Mouse (Mus musculus): ENCODE data around the gene C1ql1. TPM values are rescaled to one million over a fixed set of nuclear protein-coding genes. Genes with fewer than 3 reads are reported as not detected.
A peak's percentile ranks its signal among the peaks of the same experiment; 100 is the strongest.

Gene C1ql1
- polyA plus RNA-seq, 1 experiment: 0.44 TPM

GRCm38 (mm10) chr11:102901199-102901598 is 45.3 kb downstream of the C1ql1 start:
- DNase-seq (ENCODE audit: low spot score): no peak

GRCm38 (mm10) chr11:102900763-102901162 is 45.7 kb downstream of the C1ql1 start, which contains the start of gene Gfap:
Gene Gfap, minus strand, starts transcription at chr11:102900912.
- DNase-seq (ENCODE audit: low spot score): peak; percentile 59

GRCm38 (mm10) chr11:102898408-102898807 is 48.1 kb downstream of the C1ql1 start:
- DNase-seq (ENCODE audit: low spot score): no peak

- DNase-seq (ENCODE audit: low spot score): no peak
Measured at GRCm38 (mm10) chr11:102896641-102897040, 49.8 kb downstream of the C1ql1 start.

GRCm38 (mm10) chr11:102895779-102896178 is 50.7 kb downstream of the C1ql1 start:
- no peak for DNase-seq (ENCODE audit: low spot score)

GRCm38 (mm10) chr11:102894716-102895115 is 51.8 kb downstream of the C1ql1 start:
- DNase-seq (ENCODE audit: low spot score): no peak

GRCm38 (mm10) chr11:102893015-102893651 is 53.4 kb downstream of the C1ql1 start:
- peak; percentile 60 for DNase-seq (ENCODE audit: low spot score)

- DNase-seq (ENCODE audit: low spot score): no peak
Measured at GRCm38 (mm10) chr11:102890096-102890495, 56.4 kb downstream of the C1ql1 start.

Other genes starting within 250 kb of the C1ql1 start
- gene Ccdc43, start 248.9 kb downstream of the C1ql1 start, polyA plus RNA-seq (2012; rRNA removed): 17.3 and 17.8 TPM in 2 replicates
- gene Adam11, start 185.2 kb downstream of the C1ql1 start, polyA plus RNA-seq (2012; rRNA removed): 7.5 and 8.5 TPM in 2 replicates
- gene Gjc1, start 127.0 kb downstream of the C1ql1 start, polyA plus RNA-seq (2012; rRNA removed): 31.1 and 31.3 TPM in 2 replicates
- gene Higd1b, start 110.8 kb downstream of the C1ql1 start, polyA plus RNA-seq (2012; rRNA removed): 3.2 and 4.0 TPM in 2 replicates
- 42.1 and 43.4 TPM in 2 replicates for gene Eftud2, start 65.7 kb downstream of the C1ql1 start, polyA plus RNA-seq (2012; rRNA removed)
- 0.66 and 0.77 TPM in 2 replicates for gene Ccdc103, start 65.5 kb downstream of the C1ql1 start, polyA plus RNA-seq (2012; rRNA removed)
- gene Fam187a, start 61.5 kb downstream of the C1ql1 start, polyA plus RNA-seq (2012; rRNA removed): not detected in 2 replicates
- gene Gfap, start 45.8 kb downstream of the C1ql1 start, polyA plus RNA-seq (2012; rRNA removed): 0.53 and 0.56 TPM in 2 replicates
- 0.56 and 0.71 TPM in 2 replicates for gene Kif18b, start 21.6 kb downstream of the C1ql1 start, polyA plus RNA-seq (2012; rRNA removed)
- 53.5 and 57.6 TPM in 2 replicates for gene Nmt1, start 81.5 kb upstream of the C1ql1 start, polyA plus RNA-seq (2012; rRNA removed)
- 42.8 and 43.1 TPM in 2 replicates for gene Dcakd, start 81.6 kb upstream of the C1ql1 start, polyA plus RNA-seq (2012; rRNA removed)
- gene Plcd3, start 155.0 kb upstream of the C1ql1 start, polyA plus RNA-seq (2012; rRNA removed): 30.9 and 36.8 TPM in 2 replicates
- gene Acbd4, start 155.0 kb upstream of the C1ql1 start, polyA plus RNA-seq (2012; rRNA removed): 59.4 and 76.0 TPM in 2 replicates
- gene Hexim1, start 169.5 kb upstream of the C1ql1 start, polyA plus RNA-seq (2012; rRNA removed): 28.4 and 29.3 TPM in 2 replicates
- gene Hexim2, start 185.7 kb upstream of the C1ql1 start, polyA plus RNA-seq (2012; rRNA removed): 4.1 and 4.5 TPM in 2 replicates
- gene Fmnl1, start 224.4 kb upstream of the C1ql1 start, polyA plus RNA-seq (2012; rRNA removed): 6.4 and 6.6 TPM in 2 replicates